Mouse (Mus musculus) embryo, embryonic 10 days (tissue): ENCODE measurements at regions not wholly inside any gene's neighbourhood (a gene's known extent, or its start where the extent isn't known, plus 50 kb on each side); places are given as distances from the start of the nearest gene placed in this dataset.
A peak's percentile ranks its signal among the peaks of the same experiment; 100 is the strongest.

Experiments used
- DNase-seq: peaks from one replicate; pipeline ENCODE4 v3.0.0-alpha.2; 2015; ENCODE audit warnings: low spot score

DNA sequence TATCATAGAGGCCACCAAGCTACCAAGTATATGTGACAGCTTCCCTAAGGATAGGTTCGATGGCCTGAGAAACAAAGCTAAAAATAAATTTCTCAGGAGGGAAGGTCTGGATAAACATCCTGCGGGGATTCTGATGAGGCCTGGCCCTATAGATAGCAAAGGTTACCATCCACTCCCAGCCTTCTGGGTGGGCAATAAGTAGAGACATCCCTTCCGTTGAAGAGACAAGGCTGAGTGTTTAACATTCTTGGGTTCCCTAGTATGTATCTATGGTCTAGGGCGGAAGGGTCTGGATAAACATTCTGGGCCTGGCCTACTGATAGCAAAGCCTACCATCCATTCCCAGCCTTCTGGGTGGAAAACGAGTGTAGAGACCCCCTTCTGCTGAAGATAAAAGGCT is 180.5 kb upstream of the Dlk1 start:
- DNase-seq: no peak

GRCm38 (mm10) chr12:109314850-109315249 is 137.8 kb upstream of the Dlk1 start:
- peak; percentile 64 for DNase-seq

- DNase-seq: peak; percentile 7
Measured at GRCm38 (mm10) chr12:109325986-109326385, 126.6 kb upstream of the Dlk1 start.

- no peak for DNase-seq
Measured at GRCm38 (mm10) chr12:109371327-109371726, 81.3 kb upstream of the Dlk1 start.

- DNase-seq: no peak
Measured at GRCm38 (mm10) chr12:109385794-109386193, 66.8 kb upstream of the Dlk1 start.

DNA sequence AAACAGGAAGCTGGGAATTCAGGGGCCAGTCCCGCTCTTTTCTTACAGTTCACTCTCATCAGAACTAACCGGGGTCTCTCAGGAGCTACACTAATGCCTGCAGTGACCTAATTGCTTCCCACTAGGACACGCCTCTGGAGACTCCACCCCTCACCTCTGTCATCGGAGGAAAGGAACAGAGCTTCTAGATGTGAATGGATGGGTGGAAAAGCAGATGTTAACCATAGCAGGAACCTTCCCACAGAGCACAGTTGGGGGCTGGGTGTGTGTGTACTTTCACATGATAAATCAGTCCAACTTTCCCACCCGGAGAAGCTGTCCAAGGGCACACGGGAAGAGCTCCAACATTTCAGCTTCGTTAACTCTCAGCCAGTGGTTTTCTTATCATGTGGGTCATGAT is 63.8 kb upstream of the Dlk1 start:
- DNase-seq: no peak

GRCm38 (mm10) chr12:109390388-109390920 is 62.2 kb upstream of the Dlk1 start:
- DNase-seq: no peak

- DNase-seq: no peak
Measured at GRCm38 (mm10) chr12:109390978-109391377, 61.6 kb upstream of the Dlk1 start.

DNA sequence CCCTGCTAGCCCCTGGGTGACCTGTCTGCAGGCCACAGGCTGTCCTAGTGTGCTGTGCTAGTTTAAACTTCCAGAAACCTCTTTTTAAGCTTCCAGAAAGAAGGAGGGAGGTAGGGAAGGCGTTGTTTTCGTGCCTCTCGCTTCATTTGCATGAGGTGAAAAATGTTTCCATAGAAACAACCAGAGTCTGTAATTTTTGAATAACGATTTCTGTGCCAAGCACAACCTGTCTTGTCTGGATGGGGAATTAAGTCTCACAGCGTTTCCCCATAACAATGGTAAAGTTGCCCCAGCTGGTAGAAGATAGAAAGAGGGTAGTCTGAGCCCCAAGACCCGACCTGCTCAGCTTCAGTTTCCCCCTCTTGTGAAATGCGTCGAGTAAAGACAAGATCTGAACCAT is 59.3 kb upstream of the Dlk1 start:
- no peak for DNase-seq

- peak; percentile 93 for DNase-seq
Measured at GRCm38 (mm10) chr12:109393795-109394194, 58.8 kb upstream of the Dlk1 start.

DNA sequence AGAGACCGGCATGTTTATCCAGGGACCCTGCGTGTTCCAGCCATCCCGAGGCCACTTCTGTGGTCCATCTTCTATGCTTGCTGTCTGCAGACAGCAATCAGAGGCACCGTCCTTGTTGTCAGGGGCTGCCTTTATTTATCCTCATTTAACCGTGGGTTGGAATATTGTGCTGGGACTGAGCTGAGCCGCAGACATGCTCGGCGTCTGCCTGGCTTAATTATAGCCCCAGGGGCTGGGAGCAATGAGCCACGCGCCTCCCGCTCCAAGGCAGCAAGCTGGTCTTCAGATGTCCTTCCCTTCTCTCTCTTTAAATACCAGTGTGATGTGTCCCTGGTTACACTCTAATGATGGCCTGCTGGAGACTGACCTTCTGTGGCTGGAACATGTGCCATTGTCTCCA is 58.2 kb upstream of the Dlk1 start:
- DNase-seq: no peak

GRCm38 (mm10) chr12:109396614-109397013 is 56.0 kb upstream of the Dlk1 start:
- DNase-seq: no peak

DNA sequence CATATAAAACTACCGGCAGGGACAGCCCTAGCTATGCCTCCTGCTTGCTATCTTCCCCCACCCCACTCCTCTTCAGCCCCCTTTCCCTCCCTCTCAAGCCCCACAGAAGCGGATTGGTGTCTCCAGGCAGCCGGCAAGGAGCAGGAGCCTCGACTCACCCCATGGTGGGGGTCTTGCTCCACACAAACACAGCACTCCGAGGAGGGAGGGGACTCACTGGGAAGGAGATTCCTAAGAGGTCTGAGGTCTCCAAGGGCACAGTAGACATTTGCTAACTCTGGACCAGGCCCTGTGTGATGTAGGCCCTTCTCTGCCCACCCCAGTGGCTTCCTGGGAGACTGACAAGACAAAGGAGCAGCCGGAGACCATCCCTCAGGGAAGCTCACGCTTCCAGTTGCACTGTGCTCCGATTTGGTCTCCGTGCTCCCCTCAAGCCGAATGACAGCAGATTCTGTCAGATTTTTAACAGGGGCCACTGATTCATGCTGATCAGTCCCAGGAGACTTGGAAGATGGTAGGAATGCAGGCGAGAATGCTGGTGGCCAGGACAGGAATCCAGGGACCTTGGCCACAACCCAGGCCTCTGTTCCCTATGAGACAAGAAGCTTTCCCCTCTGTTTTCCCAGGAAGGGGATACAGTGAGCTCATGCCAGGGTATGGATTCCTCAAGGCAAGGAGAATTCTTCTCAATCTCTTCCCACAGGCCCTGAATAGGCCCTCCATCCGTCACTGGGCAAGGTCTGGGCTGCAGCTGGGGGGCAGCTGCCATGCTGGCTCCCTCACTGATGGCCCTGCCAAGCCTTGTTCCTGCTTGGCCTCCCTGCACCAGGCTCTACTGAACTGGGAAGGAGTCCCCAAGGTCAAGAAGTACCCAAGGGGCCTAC is 55.2 kb upstream of the Dlk1 start:
- peak; percentile 45 for DNase-seq

GRCm38 (mm10) chr12:109398473-109398872 is 54.1 kb upstream of the Dlk1 start:
- DNase-seq: no peak

DNA sequence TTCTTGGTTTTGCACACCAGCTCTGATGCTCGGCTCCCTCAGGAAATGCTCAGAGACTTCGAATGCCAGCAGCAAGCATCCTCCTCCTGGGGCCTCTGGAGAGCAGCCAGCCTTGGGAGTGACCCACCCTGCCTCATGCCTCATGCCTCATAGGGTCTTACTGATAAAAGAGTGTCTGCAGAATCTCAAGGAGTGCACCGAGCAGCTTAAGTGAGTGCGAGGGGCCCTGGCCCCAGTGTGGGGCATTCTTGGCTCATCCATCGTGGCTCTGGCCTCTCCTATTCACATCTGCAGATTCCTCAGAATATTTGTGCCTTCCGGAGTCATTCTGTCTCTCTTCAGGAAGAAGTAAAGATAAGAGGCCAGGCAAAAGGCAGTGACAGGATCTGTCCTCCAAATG is 53.7 kb upstream of the Dlk1 start:
- peak; percentile 60 for DNase-seq

GRCm38 (mm10) chr12:109399591-109399990 is 53.0 kb upstream of the Dlk1 start:
- DNase-seq: no peak

DNA sequence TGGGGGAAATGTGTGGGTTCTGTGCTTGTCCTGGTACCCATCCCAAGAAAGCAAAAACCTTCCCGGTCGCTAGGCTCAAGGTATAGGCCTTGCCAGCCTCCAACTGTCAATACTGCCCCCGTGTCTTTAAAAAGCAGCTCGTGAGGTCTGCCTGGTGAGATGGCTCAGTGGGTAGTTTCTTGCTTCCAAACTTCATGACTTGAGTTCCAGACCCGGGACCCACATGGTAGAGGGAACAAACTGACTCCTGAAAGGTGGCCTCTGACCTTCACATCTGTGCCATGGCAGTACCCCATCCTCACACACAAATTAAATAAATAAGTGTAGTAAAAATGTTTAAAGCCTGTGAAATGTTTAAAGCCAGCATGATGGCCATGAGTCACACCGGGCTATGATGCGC is 52.6 kb upstream of the Dlk1 start:
- DNase-seq: no peak

DNA sequence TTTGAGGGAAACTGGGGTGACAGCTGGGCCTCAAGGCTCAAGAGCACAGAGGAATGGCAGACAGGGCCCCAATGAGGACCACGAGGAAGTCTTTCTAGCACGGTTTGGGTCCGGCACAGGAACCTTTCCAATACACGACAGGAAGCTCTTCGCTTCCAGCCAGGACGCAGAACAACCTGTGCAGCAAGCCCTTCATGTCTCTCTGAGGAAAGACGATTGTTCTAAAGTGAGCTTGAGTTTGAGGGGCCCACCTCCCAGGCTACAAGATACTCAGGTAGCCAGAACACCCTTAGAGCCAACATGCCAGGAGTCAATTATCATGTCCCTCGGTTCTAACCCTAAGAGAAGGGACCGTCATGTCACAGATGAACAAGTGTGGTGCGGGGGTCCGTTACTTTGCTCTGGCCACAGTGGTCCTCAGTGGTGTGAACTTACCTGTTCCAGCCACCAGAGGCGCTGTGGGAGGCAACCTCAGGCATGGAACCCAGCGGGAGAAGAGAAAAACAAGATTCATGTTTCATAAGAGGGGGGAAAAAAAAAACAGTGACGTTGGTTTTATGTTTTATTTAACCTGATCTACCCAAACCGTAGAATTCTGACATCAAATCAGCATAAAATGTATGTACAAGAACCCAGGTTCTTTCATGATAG is 51.6 kb upstream of the Dlk1 start:
- DNase-seq: peak; percentile 64

GRCm38 (mm10) chr12:109401696-109402095 is 50.9 kb upstream of the Dlk1 start:
- DNase-seq: no peak

- DNase-seq: peak; percentile 48
Measured at GRCm38 (mm10) chr12:109402226-109402625, 50.4 kb upstream of the Dlk1 start.
